Mouse (Mus musculus) E14TG2a.4 (cell line): ENCODE data around the gene Fsd1.

Experiments used
- H3K27me3 ChIP-seq: 2 replicates; pipeline ENCODE4 v1.6.1; 2014; ENCODE audit warnings: low read length, control low read depth; ENCODE audit not compliant: insufficient read depth
- H3K36me3 ChIP-seq: 2 replicates; pipeline ENCODE4 v1.6.1; 2014; ENCODE audit warnings: low read length, control low read depth; ENCODE audit not compliant: insufficient read depth
- H3K4me1 ChIP-seq: replicated peaks from 2 replicates; pipeline ENCODE4 v1.6.1; 2014; ENCODE audit warnings: low read depth, low read length, control low read depth
- H3K4me3 ChIP-seq: replicated peaks from 2 replicates; pipeline ENCODE4 v1.5.1; 2014; ENCODE audit warnings: mild to moderate bottlenecking, low read length
- H3K9me3 ChIP-seq: 2 replicates; pipeline ENCODE4 v1.6.1; 2014; ENCODE audit warnings: low read length, control low read depth
- CTCF ChIP-seq: conservative IDR thresholded peaks from 2 replicates; pipeline ENCODE4 v1.5.1; 2014; ENCODE audit warnings: low read length
- NANOG ChIP-seq: IDR thresholded peaks from 2 replicates; pipeline ENCODE4 v1.6.1; 2014; ENCODE audit warnings: borderline replicate concordance, low read length, mixed read lengths
- POU5F1 ChIP-seq: IDR thresholded peaks from 2 replicates; pipeline ENCODE4 v1.6.1; 2014; ENCODE audit warnings: low read length, borderline replicate concordance

The Fsd1 gene

DNA sequence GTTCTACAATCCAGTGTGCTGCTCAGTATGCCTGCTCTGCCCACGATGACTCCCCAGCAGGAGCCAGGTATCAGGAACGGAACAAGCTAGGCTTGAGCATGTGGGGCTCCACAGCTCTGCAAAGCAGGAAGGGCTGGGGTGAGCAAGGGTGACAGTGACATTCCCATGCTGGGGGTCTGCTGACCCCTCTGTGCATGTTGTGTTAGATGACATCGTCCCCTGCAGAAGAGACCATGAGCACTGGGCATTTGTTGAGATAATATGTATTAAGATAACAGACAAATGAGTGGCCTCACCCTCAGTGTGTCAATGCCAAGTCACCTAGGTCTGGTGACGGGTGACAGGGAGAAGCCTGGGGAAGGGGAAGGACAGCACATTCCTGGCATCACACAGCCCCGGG lies 38.6 kb downstream of the Fsd1 start:
- H3K4me3 ChIP-seq = no peak overlapping the region
- H3K4me1 ChIP-seq = peaks cover 72% of the 10 kb centered on the region
- no peaks in the 10 kb centered on the region for H3K27me3 ChIP-seq
- H3K9me3 ChIP-seq = no peaks in the 10 kb centered on the region
- TF ChIP-seq NANOG = no peak
- no peak for TF ChIP-seq POU5F1
- TF ChIP-seq CTCF = no peak
- H3K36me3 ChIP-seq = peaks cover 100% of the 10 kb centered on the region

DNA sequence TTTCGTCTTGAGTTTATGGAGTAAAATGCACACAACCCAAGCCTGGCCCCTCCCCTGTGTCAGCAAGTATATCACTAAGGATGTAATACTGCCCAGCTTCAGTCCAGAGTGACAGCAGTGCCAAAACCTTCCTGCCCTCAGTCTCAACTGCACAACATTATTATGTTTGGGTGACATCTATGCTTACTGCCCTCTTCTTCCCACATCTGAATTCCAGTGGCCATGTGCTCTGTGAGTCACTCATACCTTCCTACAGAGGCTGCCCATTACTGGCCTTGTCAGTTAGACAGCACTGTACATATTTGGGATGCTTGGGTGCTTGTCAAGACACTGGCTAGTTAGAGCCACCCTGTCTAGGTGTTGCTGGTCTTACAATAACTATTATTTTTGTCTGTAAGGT lies 40.0 kb downstream of the Fsd1 start:
- H3K9me3 ChIP-seq = no peaks in the 10 kb centered on the region
- TF ChIP-seq CTCF = no peak
- TF ChIP-seq NANOG = no peak
- no peak for TF ChIP-seq POU5F1
- no peaks in the 10 kb centered on the region for H3K27me3 ChIP-seq
- H3K4me3 ChIP-seq = no peak overlapping the region
- H3K36me3 ChIP-seq = peaks cover 100% of the 10 kb centered on the region
- peaks cover 78% of the 10 kb centered on the region for H3K4me1 ChIP-seq

DNA sequence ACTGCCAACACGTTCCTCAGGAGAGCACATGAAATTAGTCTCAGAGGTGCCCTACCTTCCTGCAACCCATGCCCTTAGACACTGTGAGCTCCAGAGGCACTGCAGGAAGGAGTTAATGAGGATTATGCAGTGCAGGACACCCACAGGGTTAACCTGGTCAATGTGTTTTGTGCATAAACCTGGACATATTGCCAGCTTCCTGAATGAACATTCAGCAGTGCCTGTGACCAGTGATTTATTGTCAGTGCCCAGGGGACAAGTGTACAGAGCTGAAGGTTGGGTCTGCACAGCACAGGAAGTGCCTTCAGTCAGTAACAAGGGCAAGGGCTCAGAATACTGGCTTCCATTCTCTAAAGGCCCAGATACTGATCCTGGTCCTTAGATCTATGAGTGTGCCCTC lies 40.6 kb downstream of the Fsd1 start:
- TF ChIP-seq CTCF (no peak), NANOG (no peak), POU5F1 (no peak)
- H3K4me1 ChIP-seq = peaks cover 78% of the 10 kb centered on the region
- peaks cover 96% of the 10 kb centered on the region for H3K36me3 ChIP-seq
- no peak overlapping the region for H3K4me3 ChIP-seq
- no peaks in the 10 kb centered on the region for H3K27me3 ChIP-seq
- H3K9me3 ChIP-seq = no peaks in the 10 kb centered on the region

DNA sequence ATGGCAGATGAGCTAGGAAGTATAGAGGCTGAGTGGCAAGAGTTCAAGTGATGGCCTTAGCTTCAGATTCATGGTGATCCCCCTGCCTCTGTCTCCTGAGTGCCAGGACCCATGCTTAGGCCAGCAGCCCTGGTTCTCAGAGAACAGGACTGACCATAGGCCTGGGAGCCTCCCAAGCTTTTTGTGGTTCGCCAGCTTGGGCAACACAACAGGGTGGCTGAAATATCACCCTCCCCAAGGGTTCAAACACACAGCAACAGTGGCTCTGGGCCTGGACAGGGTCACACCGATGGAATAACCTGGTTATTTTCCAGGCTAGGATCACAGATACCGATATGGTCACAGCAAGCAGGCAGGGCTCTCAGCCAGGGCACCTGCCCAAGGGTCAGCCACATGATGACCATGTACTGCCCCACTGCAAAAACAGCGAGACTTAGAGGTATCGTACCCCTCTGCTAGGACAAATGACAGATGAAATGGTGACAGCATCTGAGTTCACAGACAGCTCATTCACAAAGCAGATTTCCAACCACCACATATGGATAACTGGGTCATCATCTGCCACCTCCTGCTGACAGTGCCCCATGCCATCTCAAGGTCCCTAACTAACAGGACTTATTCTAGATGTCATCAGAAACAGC lies 41.6 kb downstream of the Fsd1 start:
- H3K4me1 ChIP-seq = peaks cover 78% of the 10 kb centered on the region
- no peak for TF ChIP-seq CTCF
- no peak for TF ChIP-seq NANOG
- TF ChIP-seq POU5F1 = no peak
- no peak overlapping the region for H3K4me3 ChIP-seq
- H3K9me3 ChIP-seq = no peaks in the 10 kb centered on the region
- no peaks in the 10 kb centered on the region for H3K27me3 ChIP-seq
- H3K36me3 ChIP-seq = peaks cover 93% of the 10 kb centered on the region

DNA sequence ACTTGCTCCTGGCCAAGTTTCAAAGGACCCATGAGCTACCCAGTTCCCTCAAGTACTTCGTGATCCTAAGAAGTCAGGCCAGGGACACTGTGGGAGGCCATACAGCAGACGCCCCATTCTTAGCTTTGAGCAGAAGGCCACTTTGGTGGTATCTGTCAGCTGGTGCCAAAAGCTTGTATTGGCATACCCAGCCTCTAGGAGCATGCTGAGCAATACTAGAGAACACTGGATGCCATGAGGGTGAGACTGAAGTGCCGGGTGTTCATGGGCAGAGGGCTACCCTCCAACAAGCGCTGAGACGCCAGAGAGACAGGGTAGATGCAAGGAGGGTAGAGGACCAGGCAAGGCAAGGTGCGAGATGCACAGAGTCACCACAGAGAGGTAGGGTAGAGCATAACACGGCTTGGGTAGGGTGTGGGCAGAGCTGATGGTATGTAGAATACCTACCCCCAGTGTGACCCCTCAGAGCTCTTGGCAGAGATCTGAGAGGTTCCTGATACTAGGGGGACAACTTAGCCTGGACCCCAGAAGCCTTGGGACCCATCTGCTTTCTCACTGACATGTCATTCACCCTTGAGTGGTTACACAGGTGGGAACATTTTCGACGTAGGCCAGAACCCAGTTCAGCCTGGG lies 44.0 kb downstream of the Fsd1 start:
- H3K4me1 ChIP-seq = peaks cover 79% of the 10 kb centered on the region
- H3K27me3 ChIP-seq = no peaks in the 10 kb centered on the region
- TF ChIP-seq CTCF (no peak), POU5F1 (no peak), NANOG (no peak)
- peaks cover 92% of the 10 kb centered on the region for H3K36me3 ChIP-seq
- no peaks in the 10 kb centered on the region for H3K9me3 ChIP-seq
- H3K4me3 ChIP-seq = no peak overlapping the region

DNA sequence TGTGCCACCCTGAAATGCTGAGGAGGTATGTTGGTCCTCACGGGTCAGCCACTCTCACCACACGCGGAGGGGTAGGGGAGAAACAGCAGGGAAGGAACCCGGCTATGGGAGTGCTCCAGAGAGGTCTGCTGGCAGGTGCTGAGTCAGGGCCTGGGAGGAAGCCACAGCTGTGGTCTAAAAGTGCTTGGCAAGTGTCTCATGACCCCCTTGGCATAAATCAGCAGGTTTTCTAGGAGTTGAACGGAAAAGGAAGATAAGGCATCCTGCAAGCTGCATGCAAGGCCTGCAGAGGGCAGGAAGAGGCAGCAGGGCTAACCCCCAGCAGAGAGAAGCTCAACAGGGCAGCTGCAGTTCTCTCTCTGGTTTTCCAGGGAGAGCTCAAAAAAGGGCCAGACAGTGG lies 44.6 kb downstream of the Fsd1 start:
- no peak overlapping the region for H3K4me3 ChIP-seq
- TF ChIP-seq NANOG (no peak), POU5F1 (no peak), CTCF (no peak)
- no peaks in the 10 kb centered on the region for H3K27me3 ChIP-seq
- no peaks in the 10 kb centered on the region for H3K9me3 ChIP-seq
- peaks cover 83% of the 10 kb centered on the region for H3K4me1 ChIP-seq
- H3K36me3 ChIP-seq = peaks cover 87% of the 10 kb centered on the region

DNA sequence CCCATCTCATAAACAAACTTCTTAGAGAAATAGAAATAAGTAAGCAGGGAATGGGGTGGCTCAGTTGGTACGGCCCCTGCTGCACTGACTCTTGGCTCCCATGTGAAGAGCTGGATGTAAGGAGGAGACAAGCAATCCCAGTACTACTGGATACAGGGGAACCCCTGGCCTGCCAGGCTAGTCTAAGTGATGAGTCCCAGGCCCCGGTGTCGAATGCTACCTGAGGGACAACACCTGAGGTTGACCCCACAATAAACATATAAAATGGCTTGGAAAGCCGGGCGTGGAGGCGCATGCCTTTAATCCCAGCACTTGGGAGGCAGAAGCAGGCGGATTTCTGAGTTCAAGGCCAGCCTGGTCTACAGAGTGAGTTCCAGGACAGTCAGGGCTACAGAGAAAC lies 45.1 kb downstream of the Fsd1 start:
- Histone ChIP-seq H3K9me3 (no peaks in the 10 kb centered on the region), H3K36me3 (peaks cover 82% of the 10 kb centered on the region), H3K4me1 (peaks cover 78% of the 10 kb centered on the region), H3K4me3 (no peak overlapping the region), H3K27me3 (no peaks in the 10 kb centered on the region)
- TF ChIP-seq POU5F1 (no peak), CTCF (no peak), NANOG (no peak)

DNA sequence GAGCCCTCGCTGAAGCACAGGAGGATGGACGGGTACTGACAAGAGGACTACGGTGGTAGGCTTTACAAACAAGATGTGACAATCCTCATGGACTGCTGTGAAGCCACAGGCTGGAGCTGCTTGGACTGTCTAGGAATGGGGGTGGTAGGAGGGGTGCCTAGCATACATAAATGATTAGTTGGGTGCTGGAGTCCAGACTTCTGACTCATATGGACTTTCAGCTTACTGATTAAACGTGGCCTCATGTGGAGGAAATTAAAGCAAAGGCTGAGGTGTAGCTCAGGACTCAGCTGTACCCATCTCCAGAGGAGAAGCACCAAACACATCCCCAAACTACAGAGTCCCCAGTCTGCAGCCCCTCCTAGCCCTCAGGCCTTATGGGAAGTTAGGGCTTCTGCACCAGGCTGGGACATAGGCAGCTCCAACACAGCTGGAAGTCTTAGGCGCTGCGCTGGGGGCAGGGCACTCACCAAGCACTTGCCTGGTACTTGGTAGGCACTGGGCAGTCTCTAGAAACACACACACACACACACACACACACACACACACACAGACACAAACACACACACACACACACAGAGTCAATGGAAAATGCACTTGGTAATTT lies 45.9 kb downstream of the Fsd1 start:
- H3K36me3 ChIP-seq = peaks cover 74% of the 10 kb centered on the region
- no peak for TF ChIP-seq POU5F1
- no peak for TF ChIP-seq CTCF
- no peak for TF ChIP-seq NANOG

DNA sequence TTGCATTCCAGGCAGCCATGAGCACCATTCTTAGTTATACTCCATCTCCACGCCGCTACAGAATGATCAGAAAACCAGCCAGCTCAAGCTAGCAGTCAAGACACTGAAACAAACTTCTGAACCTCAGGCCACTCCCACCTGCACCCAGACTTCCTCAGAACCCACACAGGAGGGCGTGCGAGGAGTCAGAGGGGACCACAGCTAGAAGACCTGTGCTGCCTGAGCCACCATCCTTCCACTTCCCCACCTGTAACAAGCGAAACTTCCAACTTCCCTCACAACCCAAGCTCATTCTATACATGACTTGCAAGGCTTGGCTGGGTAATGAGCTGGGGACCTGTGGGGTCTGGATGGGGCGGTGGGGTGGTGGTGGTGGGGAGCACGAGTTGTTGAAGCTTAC lies 46.5 kb downstream of the Fsd1 start:
- Histone ChIP-seq H3K4me3 (no peak overlapping the region; the same call in 1 of the 2 replicates), H3K9me3 (no peaks in the 10 kb centered on the region), H3K36me3 (peaks cover 68% of the 10 kb centered on the region), H3K4me1 (peaks cover 86% of the 10 kb centered on the region), H3K27me3 (no peaks in the 10 kb centered on the region)
- TF ChIP-seq CTCF (no peak), POU5F1 (no peak), NANOG (no peak)

More for the DNA sequence above, 45.9 kb downstream of the Fsd1 start:
- Histone ChIP-seq H3K4me3 (0 out of 2 replicates have a peak overlapping the region, but pooled peaks have one; percentile 10), H3K4me1 (peaks cover 82% of the 10 kb centered on the region), H3K27me3 (no peaks in the 10 kb centered on the region), H3K9me3 (no peaks in the 10 kb centered on the region)
